Mouse (Mus musculus) forebrain, embryonic 14.5 days (tissue): Measurements from ENCODE around the gene Emp1. TPM values are rescaled to one million over a fixed set of nuclear protein-coding genes. Genes with fewer than 3 reads are reported as not detected.

Experiments
- ATAC-seq: fragments of 200-750 bp; cut with Nextera tagmentation; 2 replicates; pipeline ENCODE4 v1.8.0; 2017; ENCODE audit warnings: mild to moderate bottlenecking, moderate library complexity
- DNase-seq: peaks from one replicate; pipeline ENCODE4 v3.0.0-alpha.2; 2015; ENCODE audit warnings: low spot score
- H3K27ac ChIP-seq: fragments of 300-500 bp; sonication (generic); 2 replicates; pipeline ENCODE4 v1.5.1; 2014; ENCODE audit warnings: low read depth, mild to moderate bottlenecking, control low read depth, low read length, moderate library complexity
- H3K27me3 ChIP-seq: fragments of 300-500 bp; sonication (generic); replicated peaks from 2 replicates; pipeline ENCODE4 v1.6.1; 2014; ENCODE audit warnings: low read length, control low read depth, mixed read lengths; ENCODE audit not compliant: control insufficient read depth, insufficient read depth
- H3K36me3 ChIP-seq: fragments of 300-500 bp; sonication (generic); 2 replicates; pipeline ENCODE4 v1.6.1; 2014; ENCODE audit warnings: low read length, control low read depth; ENCODE audit not compliant: control insufficient read depth, insufficient read depth
- H3K4me1 ChIP-seq: fragments of 300-500 bp; sonication (generic); 2 replicates; pipeline ENCODE4 v1.6.1; 2014; ENCODE audit warnings: antibody characterized with exemption, low read length, control low read depth; ENCODE audit not compliant: control insufficient read depth, insufficient read depth
- H3K4me2 ChIP-seq: fragments of 300-500 bp; sonication (generic); 2 replicates; pipeline ENCODE4 v1.6.1; 2014; ENCODE audit warnings: mild to moderate bottlenecking, control low read depth, low read length
- H3K4me3 ChIP-seq: fragments of 300-500 bp; sonication (generic); 2 replicates; pipeline ENCODE4 v1.5.1; 2014; ENCODE audit warnings: low read depth, low read length, control low read depth
- H3K9ac ChIP-seq: fragments of 300-500 bp; sonication (generic); 2 replicates; pipeline ENCODE4 v1.6.1; 2014; ENCODE audit warnings: mild to moderate bottlenecking, low read length, control low read depth, moderate library complexity
- H3K9me3 ChIP-seq: fragments of 300-500 bp; sonication (generic); replicated peaks from 2 replicates; pipeline ENCODE4 v1.6.1; 2016; ENCODE audit warnings: low read length, control low read depth, mixed read lengths; ENCODE audit not compliant: control insufficient read depth
- WGBS: fragments of 180-500 bp; shearing (Covaris S2); extraction: QIAGEN DNeasy Blood & Tissue Kit; methylation state at CpG from one replicate; pipeline ENCODE4 v1.1.7; 2014; 5-methylcytosine and 5-hydroxymethylcytosine counted together
- polyA plus RNA-seq: library from polyadenylated mRNA; unstranded; fragments of >200 nt; fragmentation: Nextera tagmentation; extraction: Ambion mirVana; gene quantifications from 2 replicates; pipeline ENCODE4 v1.2.1, GENCODE M21; 2014

The Emp1 gene
- polyA plus RNA-seq, 1 experiment from 2014 or later = 3.4 TPM

DNA sequence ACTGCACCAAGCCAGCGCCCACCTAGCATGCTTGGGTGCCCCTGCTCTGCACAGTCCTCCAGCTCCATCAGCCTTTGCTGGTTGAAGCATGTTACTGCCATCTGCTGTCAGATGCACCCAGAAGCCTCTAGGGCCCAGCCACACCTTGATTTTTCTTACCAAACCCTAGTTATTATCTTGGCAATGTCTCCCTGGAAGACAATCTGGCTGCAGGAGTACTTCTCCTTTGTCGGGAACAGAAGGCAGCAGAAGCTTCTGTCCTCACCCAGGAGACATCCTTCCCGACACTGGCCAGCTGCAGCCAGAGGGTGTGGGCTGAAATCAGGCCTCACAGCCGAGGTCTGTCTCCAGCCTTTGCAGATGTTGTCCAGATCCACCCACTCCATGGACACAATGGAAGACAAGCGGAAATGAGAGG, 7.2 kb downstream of the Emp1 start:
- ATAC-seq (peak; percentile 42; the same call in 1 of the 2 replicates), DNase-seq (peak; percentile 45)
- 66% methylated on average over 5 of the region's 5 CpGs for WGBS

DNA sequence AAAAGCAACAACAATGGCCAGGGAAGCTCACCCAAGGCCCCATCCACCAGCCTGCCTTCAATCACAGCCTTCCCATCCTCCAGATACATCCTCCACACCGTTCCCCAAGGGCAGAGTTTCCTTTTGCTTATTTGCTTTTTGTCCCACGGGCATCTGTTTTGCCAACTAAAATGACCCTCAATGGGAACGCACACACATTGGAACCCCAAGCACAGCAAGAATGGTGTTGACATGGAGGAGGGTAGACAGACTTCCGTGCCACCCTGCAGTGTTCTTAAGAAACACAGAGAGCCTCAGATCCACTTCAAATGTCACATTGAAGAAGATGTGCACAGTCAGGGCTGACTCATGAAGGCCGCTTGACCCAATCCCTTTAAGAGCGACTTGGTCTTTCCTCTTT, 8.6 kb downstream of the Emp1 start:
- H3K9me3 ChIP-seq = no peaks in the 10 kb centered on the region
- no peaks in the 10 kb centered on the region for H3K36me3 ChIP-seq
- no peak for ATAC-seq
- no peak overlapping the region for H3K4me3 ChIP-seq
- no peak overlapping the region for H3K9ac ChIP-seq
- H3K4me2 ChIP-seq = no peak overlapping the region
- DNase-seq = no peak
- no peaks in the 10 kb centered on the region for H3K27me3 ChIP-seq
- no peak overlapping the region for H3K27ac ChIP-seq
- peaks cover 1% of the 10 kb centered on the region; the same call in 1 of the 2 replicates for H3K4me1 ChIP-seq
- 85% methylated on average over 6 of the region's 6 CpGs for WGBS

More for the DNA sequence above, 7.2 kb downstream of the Emp1 start:
- no peaks in the 10 kb centered on the region for H3K27me3 ChIP-seq
- H3K9ac ChIP-seq = no peak overlapping the region
- H3K4me3 ChIP-seq = no peak overlapping the region
- no peak overlapping the region for H3K27ac ChIP-seq
- no peaks in the 10 kb centered on the region for H3K9me3 ChIP-seq
- H3K4me1 ChIP-seq = no peaks in the 10 kb centered on the region
- no peaks in the 10 kb centered on the region for H3K36me3 ChIP-seq
- no peak overlapping the region for H3K4me2 ChIP-seq

DNA sequence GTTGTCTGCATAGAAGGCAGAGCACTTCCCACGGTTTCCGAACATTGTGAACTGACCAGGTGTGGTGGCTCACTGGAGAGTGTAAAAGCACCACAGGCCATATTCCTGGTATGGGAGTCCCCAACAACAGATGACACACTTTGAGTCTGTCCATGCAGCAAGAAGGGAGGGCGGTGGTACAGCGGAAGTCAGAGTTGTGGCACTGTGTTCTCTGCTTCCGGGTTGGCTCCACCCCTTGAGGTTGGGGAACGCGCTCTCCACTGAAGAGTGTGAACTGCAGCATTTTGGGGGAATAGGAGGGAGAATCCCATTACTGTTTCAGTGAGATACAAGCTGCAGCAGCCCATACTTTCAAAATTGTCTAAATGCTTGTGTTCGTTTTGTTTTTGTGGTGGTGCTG, 11.0 kb downstream of the Emp1 start:
- DNase-seq = no peak
- peaks cover 8% of the 10 kb centered on the region for H3K4me1 ChIP-seq
- no peak overlapping the region for H3K4me3 ChIP-seq
- H3K4me2 ChIP-seq = no peak overlapping the region
- no peaks in the 10 kb centered on the region for H3K9me3 ChIP-seq
- no peak for ATAC-seq
- H3K36me3 ChIP-seq = no peaks in the 10 kb centered on the region
- no peaks in the 10 kb centered on the region for H3K27me3 ChIP-seq
- H3K9ac ChIP-seq = no peak overlapping the region
- WGBS = 88% methylated on average over 8 of the region's 8 CpGs
- no peak overlapping the region for H3K27ac ChIP-seq

DNA sequence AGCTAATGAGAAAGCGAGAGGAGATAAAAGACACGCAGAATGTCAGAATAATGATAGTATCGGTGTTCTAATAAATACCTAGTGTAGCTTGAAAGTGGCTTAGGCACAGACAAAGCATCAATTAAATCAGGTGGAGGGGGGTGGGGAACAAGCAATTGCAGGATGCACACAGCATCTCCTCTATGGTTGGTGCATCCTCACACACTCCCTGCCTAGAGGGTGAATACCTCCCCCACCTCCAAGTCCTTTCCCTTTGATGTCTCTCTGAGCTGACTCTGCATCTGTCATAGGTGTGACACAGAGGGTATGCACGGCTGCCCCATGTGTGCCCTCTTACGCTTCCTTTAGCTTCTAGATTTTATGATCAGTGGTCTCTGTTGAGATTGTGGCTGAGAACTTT, 13.5 kb downstream of the Emp1 start:
- Histone ChIP-seq H3K27me3 (no peaks in the 10 kb centered on the region), H3K9me3 (no peaks in the 10 kb centered on the region), H3K36me3 (no peaks in the 10 kb centered on the region), H3K27ac (no peak overlapping the region), H3K4me3 (no peak overlapping the region), H3K4me2 (no peak overlapping the region), H3K4me1 (peaks cover 8% of the 10 kb centered on the region), H3K9ac (no peak overlapping the region)
- no peak for DNase-seq
- 43% methylated on average over 5 of the region's 5 CpGs for WGBS
- ATAC-seq = no peak

DNA sequence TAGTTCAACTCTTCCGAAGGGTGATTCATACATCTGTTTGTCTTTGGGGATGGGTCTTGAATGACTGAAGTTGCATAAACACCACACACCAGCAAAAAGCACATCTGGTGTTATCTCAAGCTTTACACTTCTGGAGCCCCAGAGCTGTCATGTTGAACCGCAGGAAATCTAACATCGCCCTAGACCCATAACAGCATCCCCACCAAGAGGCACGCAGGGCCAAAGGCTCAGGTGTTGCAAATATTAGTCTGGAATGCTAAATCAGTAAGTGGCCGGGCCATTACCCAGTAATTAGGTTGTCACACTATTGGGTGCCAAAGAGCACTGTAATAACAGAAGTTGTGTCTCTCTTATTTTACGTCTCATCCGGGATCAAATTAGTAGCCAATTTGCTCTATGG, 13.9 kb downstream of the Emp1 start:
- Histone ChIP-seq H3K9ac (no peak overlapping the region), H3K4me3 (no peak overlapping the region), H3K27me3 (no peaks in the 10 kb centered on the region), H3K4me2 (no peak overlapping the region), H3K27ac (no peak overlapping the region), H3K4me1 (peaks cover 8% of the 10 kb centered on the region), H3K36me3 (no peaks in the 10 kb centered on the region), H3K9me3 (no peaks in the 10 kb centered on the region)
- ATAC-seq = no peak
- DNase-seq = no peak
- WGBS = 63% methylated on average over 7 of the region's 7 CpGs

DNA sequence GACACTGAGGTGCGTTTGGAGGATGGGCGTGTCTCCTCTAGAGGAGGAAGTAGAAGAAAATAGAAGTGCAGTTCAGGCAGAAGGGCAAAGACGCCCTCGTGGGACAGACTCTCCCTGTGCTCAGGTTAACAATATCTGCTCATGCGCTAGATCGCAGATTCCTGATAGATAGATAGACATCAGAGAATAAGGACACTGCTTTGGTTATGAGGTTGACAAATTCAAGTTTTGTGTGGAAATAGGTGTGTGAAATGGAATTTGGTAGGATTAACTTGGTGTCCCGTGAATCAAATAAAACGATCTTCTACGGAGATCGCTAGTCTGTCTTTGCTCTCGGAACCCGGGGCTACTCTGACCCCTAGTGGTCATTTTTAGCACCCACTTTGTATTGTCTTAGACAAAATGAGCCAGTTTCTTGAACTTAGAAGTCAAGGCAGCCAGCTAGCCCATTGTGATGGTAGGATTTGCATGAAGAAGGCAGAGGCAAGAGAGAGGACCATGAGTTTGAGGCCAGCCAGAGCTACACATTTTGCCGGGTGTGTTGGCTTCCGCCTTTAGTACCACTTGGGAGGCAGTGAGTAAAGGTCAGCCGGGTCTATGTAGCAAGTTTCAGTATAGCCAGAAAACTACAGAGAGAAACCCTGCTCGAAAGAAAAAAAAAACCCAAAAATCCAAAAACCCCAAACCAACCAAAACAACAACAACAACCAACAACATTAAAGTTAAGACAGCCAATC, 15.4 kb downstream of the Emp1 start:
- DNase-seq = peak; percentile 86
- Histone ChIP-seq H3K36me3 (no peaks in the 10 kb centered on the region), H3K9ac (0 out of 2 replicates have a peak overlapping the region, but pooled peaks have one; percentile 9), H3K4me1 (peaks cover 8% of the 10 kb centered on the region), H3K4me2 (peak overlapping the region; percentile 53), H3K27me3 (no peaks in the 10 kb centered on the region), H3K27ac (no peak overlapping the region), H3K4me3 (no peak overlapping the region), H3K9me3 (no peaks in the 10 kb centered on the region)
- WGBS = 23% methylated on average over 16 of the region's 16 CpGs
- ATAC-seq = peak; percentile 56

DNA sequence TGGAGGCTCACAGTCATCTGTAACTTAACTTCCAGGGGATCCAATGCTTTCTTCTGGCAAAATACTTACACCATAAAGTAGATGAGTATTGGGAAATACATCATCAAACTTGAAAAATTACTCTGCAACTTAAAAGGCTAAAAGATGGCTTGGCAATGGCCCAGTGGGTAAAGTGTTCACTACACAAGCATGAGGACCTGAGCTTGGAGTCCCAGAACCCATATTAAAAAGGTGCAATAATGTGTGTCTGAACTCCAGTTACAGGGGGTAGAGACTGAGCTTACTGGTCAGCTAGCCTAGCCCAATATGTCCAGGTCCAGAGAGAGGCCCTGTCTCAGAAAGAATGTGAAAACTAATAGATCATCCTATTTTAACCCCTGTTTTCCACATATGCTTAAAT, 21.6 kb downstream of the Emp1 start:
- no peak for ATAC-seq
- Histone ChIP-seq H3K9ac (no peak overlapping the region), H3K4me2 (no peak overlapping the region), H3K9me3 (no peaks in the 10 kb centered on the region), H3K27me3 (no peaks in the 10 kb centered on the region), H3K27ac (no peak overlapping the region), H3K4me1 (no peaks in the 10 kb centered on the region), H3K4me3 (no peak overlapping the region), H3K36me3 (no peaks in the 10 kb centered on the region)
- no peak for DNase-seq

DNA sequence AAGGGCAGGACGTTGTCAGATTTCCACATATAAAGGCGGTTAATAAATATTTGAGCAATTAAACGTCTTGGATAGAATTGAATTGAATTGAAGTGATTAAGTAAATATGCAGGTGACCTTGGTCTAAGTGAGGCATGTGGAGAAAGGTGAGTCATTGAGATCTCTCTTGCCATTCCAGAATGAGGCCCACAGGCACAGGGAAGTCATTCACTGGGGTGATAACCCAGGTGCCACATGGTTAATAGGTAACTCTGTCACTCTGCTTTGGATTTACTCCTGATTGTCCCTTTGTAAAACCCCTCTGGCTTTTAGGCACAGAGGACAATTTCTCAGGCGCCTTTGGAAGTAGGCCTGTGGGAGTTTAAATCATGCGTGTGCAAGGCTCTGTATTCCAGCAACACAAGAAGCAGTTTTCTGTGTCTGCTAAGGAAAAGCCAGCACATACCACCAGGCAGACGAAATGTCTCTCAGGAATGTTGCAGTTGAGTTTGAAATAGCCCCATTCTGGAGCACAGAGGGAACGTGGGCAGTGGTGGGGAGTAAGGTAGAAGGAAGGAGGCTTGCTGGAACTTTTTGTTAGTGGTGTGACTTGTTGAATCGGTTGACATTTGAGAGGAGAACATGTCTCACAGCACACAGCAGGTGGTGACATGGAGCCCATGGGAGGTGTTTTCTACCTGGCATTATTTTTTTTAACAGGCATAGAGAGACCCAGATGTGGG, 23.6 kb downstream of the Emp1 start:
- Histone ChIP-seq H3K4me2 (no peak overlapping the region), H3K27ac (no peak overlapping the region), H3K9ac (no peak overlapping the region), H3K27me3 (no peaks in the 10 kb centered on the region), H3K9me3 (no peaks in the 10 kb centered on the region), H3K4me3 (no peak overlapping the region), H3K36me3 (no peaks in the 10 kb centered on the region), H3K4me1 (no peaks in the 10 kb centered on the region)
- 86% methylated on average over 8 of the region's 8 CpGs for WGBS
- no peak for DNase-seq
- no peak for ATAC-seq

DNA sequence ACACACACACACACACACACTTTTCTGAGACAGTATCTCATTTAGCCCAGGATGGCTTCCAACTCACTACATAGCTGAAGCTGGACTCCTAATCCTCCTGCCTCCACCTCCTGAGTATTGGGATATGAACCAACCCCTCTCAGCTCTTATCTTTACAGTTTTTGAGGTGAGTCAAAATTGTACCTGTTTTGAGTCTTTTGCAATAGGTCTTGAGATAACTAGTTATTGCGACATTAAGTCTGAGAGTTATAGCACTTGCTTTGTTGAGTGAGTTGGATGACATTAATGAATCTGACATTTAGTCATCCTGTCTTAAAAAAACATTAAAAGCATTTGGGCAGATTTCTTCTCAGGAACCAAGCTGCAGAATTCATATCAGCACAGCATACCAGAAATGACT, 25.3 kb downstream of the Emp1 start:
- Histone ChIP-seq H3K27ac (no peak overlapping the region), H3K4me1 (no peaks in the 10 kb centered on the region), H3K9me3 (no peaks in the 10 kb centered on the region), H3K36me3 (no peaks in the 10 kb centered on the region), H3K9ac (no peak overlapping the region), H3K4me3 (no peak overlapping the region), H3K27me3 (no peaks in the 10 kb centered on the region), H3K4me2 (no peak overlapping the region)
- 98% methylated on average over 1 of the region's 1 CpGs for WGBS
- no peak for ATAC-seq
- no peak for DNase-seq
